Mouse (Mus musculus) forebrain, embryonic 10.5 days (tissue): ENCODE data around the gene Mgmt. TPM values are rescaled to one million over a fixed set of nuclear protein-coding genes. Genes with fewer than 3 reads are reported as not detected.
A peak's percentile ranks its signal among the peaks of the same experiment; 100 is the strongest.

ENCODE experiments used
- DNase-seq: peaks from one replicate; pipeline ENCODE4 v3.0.0-alpha.2; 2017; ENCODE audit warnings: low spot score; ENCODE audit errors: extremely low spot score
- H3K27ac ChIP-seq: fragments of 300-500 bp; sonication (generic); 2 replicates; pipeline ENCODE4 v1.5.1; 2016; ENCODE audit warnings: mild to moderate bottlenecking
- H3K27me3 ChIP-seq: fragments of 300-500 bp; sonication (generic); 2 replicates; pipeline ENCODE4 v1.6.1; 2016; ENCODE audit warnings: mild to moderate bottlenecking; ENCODE audit not compliant: poor library complexity, severe bottlenecking
- H3K36me3 ChIP-seq: fragments of 300-500 bp; sonication (generic); replicated peaks from 2 replicates; pipeline ENCODE4 v1.6.1; 2016; ENCODE audit warnings: mild to moderate bottlenecking, moderate library complexity
- H3K4me1 ChIP-seq: fragments of 300-500 bp; sonication (generic); 2 replicates; pipeline ENCODE4 v1.6.1; 2016
- H3K4me3 ChIP-seq: fragments of 300-500 bp; sonication (generic); 2 replicates; pipeline ENCODE4 v1.5.1; 2016; ENCODE audit warnings: mild to moderate bottlenecking, moderate library complexity
- H3K9me3 ChIP-seq: fragments of 300-500 bp; sonication (generic); 2 replicates; pipeline ENCODE4 v1.6.1; 2016; ENCODE audit warnings: mild to moderate bottlenecking, moderate library complexity
- WGBS: fragments of 180-500 bp; shearing (Covaris S2); methylation state at CpG from one replicate; pipeline ENCODE4 v1.1.7; 2016; 5-methylcytosine and 5-hydroxymethylcytosine counted together
- polyA plus RNA-seq: library from polyadenylated mRNA; unstranded; fragments of >200 nt; fragmentation: Nextera tagmentation; extraction: Ambion mirVana; gene quantifications from 2 replicates; pipeline ENCODE4 v1.2.1, GENCODE M21; 2016

Mgmt gene
- polyA plus RNA-seq, 1 experiment from 2014 or later: 4.1 TPM

DNA sequence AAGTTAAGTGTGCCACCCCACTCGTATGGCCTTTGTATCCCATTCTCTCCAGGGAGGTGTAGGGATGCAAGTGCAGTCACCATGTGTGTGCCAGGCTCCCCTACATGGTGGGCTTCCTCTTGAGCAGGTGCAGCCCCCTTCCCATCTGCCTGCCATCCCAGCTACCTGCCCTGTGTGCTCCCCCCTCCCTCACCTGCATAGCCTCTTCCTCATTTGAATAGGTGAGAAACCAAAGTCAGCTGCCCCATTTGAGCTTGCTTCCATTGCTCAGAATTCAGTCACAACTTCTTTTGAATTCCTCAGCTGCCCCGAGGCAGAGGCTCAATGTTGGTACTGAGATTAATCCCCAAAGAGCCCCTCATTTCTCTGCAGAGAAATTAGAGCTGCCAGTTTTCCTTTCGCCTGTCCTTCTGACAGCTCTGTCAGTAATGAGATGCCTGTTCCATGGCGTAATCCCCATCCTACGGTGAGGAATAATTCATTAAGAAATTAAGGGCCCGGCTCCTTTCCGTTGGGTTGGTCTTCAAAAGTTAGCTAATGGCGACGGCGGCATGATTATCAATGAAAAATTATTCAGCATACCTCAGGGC lies 208.3 kb downstream of the Mgmt start:
- peaks cover 26% of the 10 kb centered on the region for H3K4me1 ChIP-seq
- peaks cover 6% of the 10 kb centered on the region; the same call in 1 of the 2 replicates for H3K27me3 ChIP-seq
- WGBS: 59% methylated on average over 10 of the region's 10 CpGs
- 0 out of 2 replicates have a peak overlapping the region, but pooled peaks have one; percentile 25 for H3K27ac ChIP-seq
- no peaks in the 10 kb centered on the region for H3K36me3 ChIP-seq
- no peaks in the 10 kb centered on the region for H3K9me3 ChIP-seq
- no peak for DNase-seq
- no peak overlapping the region for H3K4me3 ChIP-seq

DNA sequence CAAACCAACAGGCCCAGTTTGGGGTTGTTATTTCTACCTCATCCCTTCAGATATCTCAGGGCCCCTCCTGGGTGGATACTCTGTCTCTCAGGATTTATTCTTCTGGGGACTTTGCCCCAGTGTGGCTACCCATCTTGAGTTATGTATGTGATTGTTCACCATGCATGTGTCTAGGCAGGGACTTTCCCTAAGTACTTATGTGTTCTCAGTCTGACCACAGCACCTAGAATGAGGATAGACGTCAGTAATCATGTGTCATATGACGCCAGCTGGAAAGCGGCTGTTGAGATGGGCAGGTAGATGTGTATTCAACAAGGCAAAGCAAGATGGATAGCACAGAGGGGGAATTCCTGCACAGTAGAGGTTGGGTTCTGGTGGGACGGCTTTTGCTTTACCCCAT lies 217.7 kb downstream of the Mgmt start:
- Histone ChIP-seq H3K27me3 (no peaks in the 10 kb centered on the region), H3K9me3 (peaks cover 21% of the 10 kb centered on the region), H3K4me3 (no peak overlapping the region)

DNA sequence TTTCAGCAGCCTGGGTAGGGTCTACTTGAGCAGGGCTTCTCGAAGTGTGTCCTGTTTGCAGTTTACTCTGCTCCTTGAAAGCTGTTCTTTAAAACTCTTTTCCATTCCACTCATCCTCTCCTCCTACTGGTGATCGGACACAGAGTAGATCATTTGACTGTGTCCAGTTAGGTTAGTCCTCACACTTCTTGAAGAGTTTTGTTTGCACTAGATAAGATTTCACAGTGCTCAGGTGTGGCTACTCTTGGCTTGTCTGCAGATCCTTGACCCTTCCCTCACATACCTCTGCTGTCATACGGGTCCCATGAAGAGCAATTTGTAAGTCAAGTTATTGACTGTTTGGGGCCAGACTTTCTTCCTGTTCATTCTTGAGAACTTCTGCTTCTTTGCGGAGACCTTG lies 221.8 kb downstream of the Mgmt start:
- H3K9me3 ChIP-seq: peaks cover 21% of the 10 kb centered on the region
- WGBS: 93% methylated on average over 4 of the region's 4 CpGs
- peaks cover 8% of the 10 kb centered on the region; the same call in 1 of the 2 replicates for H3K4me1 ChIP-seq
- H3K4me3 ChIP-seq: no peak overlapping the region
- H3K27me3 ChIP-seq: peaks cover 8% of the 10 kb centered on the region; the same call in 1 of the 2 replicates
- H3K27ac ChIP-seq: no peak overlapping the region
- H3K36me3 ChIP-seq: no peaks in the 10 kb centered on the region
- DNase-seq: no peak

More for the DNA sequence above, 217.7 kb downstream of the Mgmt start:
- H3K27ac ChIP-seq: no peak overlapping the region
- no peaks in the 10 kb centered on the region for H3K36me3 ChIP-seq
- WGBS: 93% methylated on average over 4 of the region's 4 CpGs
- H3K4me1 ChIP-seq: no peaks in the 10 kb centered on the region
- DNase-seq: no peak

DNA sequence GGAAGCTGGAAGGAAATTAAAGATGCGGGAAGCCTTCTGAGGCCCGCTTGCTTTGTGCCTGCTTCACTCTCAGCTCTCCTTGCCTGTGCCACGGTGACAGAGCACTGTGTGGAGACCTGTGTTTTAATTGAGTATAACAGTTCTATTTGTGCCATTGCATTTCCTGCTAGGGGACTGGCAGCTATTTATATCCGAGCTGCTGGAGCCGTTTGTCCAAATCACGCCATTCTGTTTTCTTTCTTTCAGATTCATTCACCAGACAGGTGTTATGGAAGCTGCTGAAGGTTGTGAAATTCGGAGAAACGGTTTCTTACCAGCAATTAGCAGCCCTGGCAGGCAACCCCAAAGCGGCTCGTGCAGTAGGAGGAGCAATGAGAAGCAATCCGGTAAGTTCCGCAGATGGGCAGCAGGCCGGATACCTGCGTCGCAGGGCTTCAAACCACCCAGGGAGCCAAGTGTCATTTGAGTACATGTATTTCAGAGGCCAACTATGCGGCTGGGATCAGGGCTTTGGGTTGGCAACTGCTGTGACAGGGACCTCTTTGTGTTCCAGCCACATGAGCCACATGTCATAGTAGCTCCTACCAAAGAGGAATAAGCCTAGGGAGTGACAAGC lies 226.9 kb downstream of the Mgmt start:
- Histone ChIP-seq H3K9me3 (no peaks in the 10 kb centered on the region), H3K27ac (no peak overlapping the region), H3K4me3 (no peak overlapping the region), H3K27me3 (peaks cover 8% of the 10 kb centered on the region; the same call in 1 of the 2 replicates), H3K36me3 (no peaks in the 10 kb centered on the region), H3K4me1 (peaks cover 8% of the 10 kb centered on the region; the same call in 1 of the 2 replicates)
- 84% methylated on average over 16 of the region's 16 CpGs for WGBS
- DNase-seq: no peak

DNA sequence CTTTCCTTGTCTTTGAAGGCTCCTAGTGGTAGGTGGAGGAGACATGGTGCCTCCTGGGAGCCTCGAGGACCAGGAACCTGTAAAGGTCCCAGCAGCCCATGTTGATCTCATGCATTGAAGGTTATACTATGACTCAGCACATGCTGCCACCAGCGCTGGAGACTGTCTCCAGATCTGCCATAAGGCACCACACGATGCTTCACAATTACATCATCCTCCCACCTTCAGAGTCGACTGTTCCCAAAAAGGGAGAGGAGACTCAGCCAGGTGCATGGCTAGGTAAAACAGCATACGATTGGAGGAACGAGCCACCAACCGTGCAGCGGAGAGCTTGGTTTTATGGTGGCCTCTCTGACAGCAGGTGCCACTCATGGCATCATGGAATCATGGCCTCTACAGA lies 234.3 kb downstream of the Mgmt start:
- H3K9me3 ChIP-seq: no peaks in the 10 kb centered on the region
- H3K36me3 ChIP-seq: no peaks in the 10 kb centered on the region
- DNase-seq: no peak
- H3K4me1 ChIP-seq: no peaks in the 10 kb centered on the region
- no peak overlapping the region for H3K4me3 ChIP-seq
- H3K27me3 ChIP-seq: peaks cover 11% of the 10 kb centered on the region; the same call in 1 of the 2 replicates
- no peak overlapping the region for H3K27ac ChIP-seq
- 91% methylated on average over 8 of the region's 8 CpGs for WGBS

DNA sequence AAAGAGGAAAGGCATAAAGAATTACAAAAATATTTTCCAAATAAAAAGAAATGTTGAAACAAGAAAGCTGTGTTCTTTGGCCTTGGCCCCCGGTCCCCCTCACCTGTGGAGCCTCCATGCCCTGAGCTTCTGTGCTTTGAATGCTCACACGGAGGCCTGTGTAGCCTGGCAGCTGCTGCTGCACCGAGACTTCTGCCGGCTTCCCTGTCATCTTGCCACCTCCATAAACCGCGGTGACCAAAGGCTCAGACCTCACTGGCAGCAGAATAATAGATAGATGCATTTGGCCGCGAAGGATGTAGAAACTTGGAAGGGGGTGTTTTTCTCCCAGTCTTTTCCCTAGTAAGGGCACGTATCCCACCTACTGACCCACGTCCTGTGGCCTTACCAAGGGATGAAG lies 235.8 kb downstream of the Mgmt start:
- H3K27ac ChIP-seq: no peak overlapping the region
- no peaks in the 10 kb centered on the region for H3K9me3 ChIP-seq
- 86% methylated on average over 10 of the region's 10 CpGs for WGBS
- H3K27me3 ChIP-seq: peaks cover 11% of the 10 kb centered on the region; the same call in 1 of the 2 replicates
- no peaks in the 10 kb centered on the region for H3K4me1 ChIP-seq
- DNase-seq: no peak
- H3K36me3 ChIP-seq: no peaks in the 10 kb centered on the region
- no peak overlapping the region for H3K4me3 ChIP-seq

DNA sequence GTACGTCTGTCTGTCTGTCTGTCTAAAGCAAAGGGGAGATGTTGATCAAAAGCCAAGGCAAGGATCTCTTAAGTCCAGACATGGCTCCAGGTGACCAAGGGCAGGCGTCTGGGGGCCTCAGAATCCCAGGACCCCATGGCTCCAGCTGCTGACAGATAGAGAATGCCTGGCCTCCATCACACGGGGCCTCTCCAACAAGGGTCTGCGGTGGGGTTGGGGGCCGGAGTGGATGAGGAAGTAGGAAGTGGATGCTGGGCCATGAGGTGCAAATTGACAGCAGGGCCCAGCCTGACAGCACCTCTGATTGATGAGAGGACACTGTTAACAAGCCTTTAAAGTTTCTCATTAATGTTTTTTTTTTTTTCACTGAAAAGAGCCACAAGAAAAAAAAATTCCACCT lies 237.5 kb downstream of the Mgmt start:
- no peaks in the 10 kb centered on the region for H3K9me3 ChIP-seq
- no peaks in the 10 kb centered on the region for H3K4me1 ChIP-seq
- H3K27ac ChIP-seq: no peak overlapping the region
- no peak overlapping the region for H3K4me3 ChIP-seq
- 83% methylated on average over 5 of the region's 5 CpGs for WGBS
- no peaks in the 10 kb centered on the region for H3K36me3 ChIP-seq
- DNase-seq: no peak
- H3K27me3 ChIP-seq: peaks cover 11% of the 10 kb centered on the region; the same call in 1 of the 2 replicates

DNA sequence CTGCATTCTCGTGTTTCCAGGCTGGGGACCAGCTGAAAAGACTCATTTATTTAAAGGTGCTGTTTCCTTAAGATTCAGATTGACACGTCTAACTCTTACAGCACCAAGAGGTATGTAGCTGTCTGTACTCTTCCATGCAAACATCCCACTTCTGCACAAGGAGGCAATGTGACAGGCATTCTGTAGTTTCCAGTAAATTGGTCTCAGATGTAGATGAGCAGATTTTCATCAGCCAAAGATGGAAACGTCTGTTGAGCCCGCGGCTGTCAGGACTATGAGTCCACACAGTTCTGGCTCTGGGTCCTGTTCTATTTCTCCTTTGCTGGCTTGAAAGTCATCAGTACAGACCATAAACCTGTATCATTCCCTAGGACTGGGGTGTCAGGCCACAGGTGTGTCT lies 243.7 kb downstream of the Mgmt start:
- Histone ChIP-seq H3K36me3 (no peaks in the 10 kb centered on the region), H3K4me3 (no peak overlapping the region), H3K9me3 (0 out of 2 replicates have a peak, but pooled peaks cover 2% of the 10 kb centered on the region), H3K27me3 (0 out of 2 replicates have a peak, but pooled peaks cover 18% of the 10 kb centered on the region), H3K27ac (no peak overlapping the region), H3K4me1 (peaks cover 16% of the 10 kb centered on the region)
- DNase-seq: no peak
- 73% methylated on average over 5 of the region's 5 CpGs for WGBS

DNA sequence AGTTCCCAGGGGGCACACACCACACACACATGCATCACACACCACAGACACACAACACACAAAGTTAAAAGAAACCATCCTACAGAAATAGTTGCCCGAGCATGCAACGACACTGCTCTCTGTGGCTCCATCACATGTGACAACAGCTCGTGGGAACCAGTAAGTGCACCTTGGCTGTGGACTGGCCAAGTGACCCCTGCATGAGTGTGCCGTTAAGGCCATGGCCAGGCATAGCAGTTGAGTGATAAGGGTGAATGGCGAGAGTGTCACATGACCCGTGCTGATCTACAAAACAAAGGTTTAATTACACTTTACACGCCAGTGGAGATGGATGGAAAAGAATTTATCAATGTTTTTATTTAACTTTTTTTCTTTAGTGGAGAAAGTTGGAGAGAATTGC lies 245.9 kb downstream of the Mgmt start:
- 0 out of 2 replicates have a peak, but pooled peaks cover 3% of the 10 kb centered on the region for H3K9me3 ChIP-seq
- no peak overlapping the region for H3K27ac ChIP-seq
- peaks cover 16% of the 10 kb centered on the region for H3K4me1 ChIP-seq
- DNase-seq: no peak
- H3K36me3 ChIP-seq: no peaks in the 10 kb centered on the region
- H3K4me3 ChIP-seq: no peak overlapping the region
- 85% methylated on average over 7 of the region's 7 CpGs for WGBS
- 0 out of 2 replicates have a peak, but pooled peaks cover 18% of the 10 kb centered on the region for H3K27me3 ChIP-seq

DNA sequence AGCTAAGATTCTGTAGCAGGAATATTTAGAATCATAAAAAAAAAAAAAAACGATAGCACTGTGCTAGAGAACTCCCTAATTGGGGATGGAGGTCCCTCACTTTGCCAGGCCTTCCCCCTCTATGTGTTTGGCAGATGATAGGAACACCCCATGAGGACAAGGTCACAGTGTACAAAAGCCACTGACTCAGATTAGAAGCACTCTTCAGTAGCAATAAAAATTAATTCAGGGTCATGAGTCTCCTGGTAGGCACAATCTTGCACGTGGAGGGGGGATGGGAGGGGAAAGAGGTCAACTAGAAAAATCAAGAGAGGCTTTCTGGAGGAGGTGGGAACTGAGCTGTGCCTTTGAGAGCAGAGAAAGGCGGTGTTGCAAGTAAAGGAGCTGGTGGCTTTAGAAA lies 247.0 kb downstream of the Mgmt start:
- H3K27ac ChIP-seq: no peak overlapping the region
- H3K27me3 ChIP-seq: 0 out of 2 replicates have a peak, but pooled peaks cover 18% of the 10 kb centered on the region
- DNase-seq: no peak
- no peak overlapping the region for H3K4me3 ChIP-seq
- WGBS: 45% methylated on average over 3 of the region's 3 CpGs
- H3K36me3 ChIP-seq: no peaks in the 10 kb centered on the region
- H3K9me3 ChIP-seq: 0 out of 2 replicates have a peak, but pooled peaks cover 3% of the 10 kb centered on the region
- H3K4me1 ChIP-seq: peaks cover 16% of the 10 kb centered on the region

DNA sequence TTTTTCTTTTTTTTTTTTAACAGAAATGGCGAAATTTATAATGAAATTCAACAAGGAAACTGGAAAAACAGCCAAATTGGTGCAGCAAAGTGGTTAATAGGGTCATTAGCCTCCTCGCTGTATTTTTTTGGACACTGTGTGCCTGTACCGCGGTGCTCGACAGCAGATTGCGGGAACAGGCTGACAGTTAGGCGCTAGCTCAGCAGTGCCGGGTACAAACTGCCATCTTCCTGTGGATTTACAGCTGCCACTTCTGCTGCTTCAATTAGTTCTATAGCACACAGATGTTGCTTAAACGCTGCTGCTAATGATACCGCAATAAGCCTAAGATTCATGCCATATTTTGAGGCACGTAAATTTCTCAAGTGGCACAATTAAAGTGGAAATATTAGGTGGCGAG lies 252.7 kb downstream of the Mgmt start:
- no peaks in the 10 kb centered on the region for H3K36me3 ChIP-seq
- 0 out of 2 replicates have a peak, but pooled peaks cover 1% of the 10 kb centered on the region for H3K27me3 ChIP-seq
- DNase-seq: no peak
- H3K9me3 ChIP-seq: 0 out of 2 replicates have a peak, but pooled peaks cover 3% of the 10 kb centered on the region
- peaks cover 4% of the 10 kb centered on the region for H3K4me1 ChIP-seq
- 92% methylated on average over 12 of the region's 12 CpGs for WGBS
- no peak overlapping the region for H3K4me3 ChIP-seq
- H3K27ac ChIP-seq: no peak overlapping the region

DNA sequence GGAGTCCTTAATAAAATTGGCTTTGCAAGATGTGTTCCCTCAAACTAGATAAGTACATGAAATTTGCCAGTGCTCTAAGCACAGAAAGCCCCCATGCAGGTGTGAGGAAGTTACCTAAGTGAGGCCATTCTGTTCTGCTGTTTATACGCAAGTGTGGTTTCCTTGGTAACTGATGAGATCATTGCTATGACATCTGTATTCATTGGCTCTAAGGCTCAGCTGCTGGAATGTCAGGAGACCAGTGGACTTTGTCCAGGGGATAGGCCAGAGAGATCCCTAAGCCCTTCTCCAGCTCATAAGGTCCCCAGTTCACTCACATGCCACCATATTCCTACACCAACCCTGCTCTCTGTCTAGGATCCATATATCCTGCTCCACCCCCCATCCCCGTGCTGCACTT lies 257.4 kb downstream of the Mgmt start:
- Histone ChIP-seq H3K4me3 (no peak overlapping the region), H3K36me3 (no peaks in the 10 kb centered on the region), H3K9me3 (no peaks in the 10 kb centered on the region), H3K27me3 (no peaks in the 10 kb centered on the region), H3K27ac (no peak overlapping the region), H3K4me1 (no peaks in the 10 kb centered on the region)
- WGBS: 91% methylated on average over 2 of the region's 2 CpGs
- no peak for DNase-seq

DNA sequence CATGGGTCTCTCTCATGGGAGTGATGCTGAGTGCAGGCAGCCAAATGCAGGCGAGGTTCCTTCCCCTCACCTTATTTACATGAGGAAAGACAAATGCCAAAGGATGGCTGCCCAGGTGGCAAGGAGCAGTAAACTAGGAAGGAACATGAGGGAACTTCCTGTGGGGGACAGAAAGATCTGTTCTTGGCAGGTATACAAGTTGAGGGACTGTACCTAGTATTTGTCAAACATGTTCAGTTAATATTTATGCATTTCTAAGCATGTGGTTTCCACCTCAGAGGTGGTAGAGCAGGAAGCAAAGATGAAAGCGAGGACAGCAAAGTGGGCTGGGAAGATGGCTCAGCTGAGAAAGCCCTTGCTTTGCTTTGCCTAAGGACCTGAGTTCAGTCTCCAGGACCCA lies 260.2 kb downstream of the Mgmt start:
- Histone ChIP-seq H3K36me3 (no peaks in the 10 kb centered on the region), H3K27me3 (no peaks in the 10 kb centered on the region), H3K4me1 (no peaks in the 10 kb centered on the region), H3K27ac (no peak overlapping the region), H3K9me3 (no peaks in the 10 kb centered on the region), H3K4me3 (no peak overlapping the region)
- no peak for DNase-seq
- 79% methylated on average over 2 of the region's 2 CpGs for WGBS
